Mouse (Mus musculus): ENCODE measurements around the gene Fam234b. TPM values are rescaled to one million over a fixed set of nuclear protein-coding genes. Genes with fewer than 3 reads are reported as not detected.

Fam234b gene
- polyA plus RNA-seq, 1 experiment = 87.5 TPM

GRCm38 (mm10) chr6:135183961-135184360 lies 13.8 kb upstream of the Fam234b start:
- DNase-seq (ENCODE audit: low read depth) = no peak
- TF ChIP-seq CTCF (IDR thresholded peaks at IDR 0.05; ENCODE audit: borderline replicate concordance, extremely low read depth, insufficient read depth, insufficient read length) (no peak), POLR2A (IDR thresholded peaks at IDR 0.05; ENCODE audit: borderline replicate concordance, extremely low read depth, insufficient read depth, insufficient read length, poor library complexity, severe bottlenecking) (no peak)

GRCm38 (mm10) chr6:135187076-135187917 lies 10.5 kb upstream of the Fam234b start:
- TF ChIP-seq POLR2A (IDR thresholded peaks at IDR 0.05; ENCODE audit: borderline replicate concordance, extremely low read depth, insufficient read depth, insufficient read length, poor library complexity, severe bottlenecking) (no peak), CTCF (IDR thresholded peaks at IDR 0.05; ENCODE audit: borderline replicate concordance, extremely low read depth, insufficient read depth, insufficient read length) (no peak)
- DNase-seq (ENCODE audit: low read depth) = no peak

GRCm38 (mm10) chr6:135188629-135189028 lies 9.1 kb upstream of the Fam234b start:
- DNase-seq (ENCODE audit: low read depth) = no peak
- no peak for TF ChIP-seq CTCF (IDR thresholded peaks at IDR 0.05; ENCODE audit: borderline replicate concordance, extremely low read depth, insufficient read depth, insufficient read length)
- no peak for TF ChIP-seq POLR2A (IDR thresholded peaks at IDR 0.05; ENCODE audit: borderline replicate concordance, extremely low read depth, insufficient read depth, insufficient read length, poor library complexity, severe bottlenecking)

GRCm38 (mm10) chr6:135190122-135190521 lies 7.7 kb upstream of the Fam234b start:
- no peak for DNase-seq (ENCODE audit: low read depth)
- TF ChIP-seq CTCF (IDR thresholded peaks at IDR 0.05; ENCODE audit: borderline replicate concordance, extremely low read depth, insufficient read depth, insufficient read length) (no peak), POLR2A (IDR thresholded peaks at IDR 0.05; ENCODE audit: borderline replicate concordance, extremely low read depth, insufficient read depth, insufficient read length, poor library complexity, severe bottlenecking) (no peak)

GRCm38 (mm10) chr6:135191906-135192305 lies 5.9 kb upstream of the Fam234b start:
- DNase-seq (ENCODE audit: low read depth) = no peak
- no peak for TF ChIP-seq CTCF (IDR thresholded peaks at IDR 0.05; ENCODE audit: borderline replicate concordance, extremely low read depth, insufficient read depth, insufficient read length)
- TF ChIP-seq POLR2A (IDR thresholded peaks at IDR 0.05; ENCODE audit: borderline replicate concordance, extremely low read depth, insufficient read depth, insufficient read length, poor library complexity, severe bottlenecking) = no peak

- DNase-seq (ENCODE audit: low read depth) = no peak
- no peak for TF ChIP-seq POLR2A (IDR thresholded peaks at IDR 0.05; ENCODE audit: borderline replicate concordance, extremely low read depth, insufficient read depth, insufficient read length, poor library complexity, severe bottlenecking)
- no peak for TF ChIP-seq CTCF (IDR thresholded peaks at IDR 0.05; ENCODE audit: borderline replicate concordance, extremely low read depth, insufficient read depth, insufficient read length)
These were observed 4.8 kb upstream of the Fam234b start for GRCm38 (mm10) chr6:135192993-135193392.

- no peak for DNase-seq (ENCODE audit: low read depth)
- TF ChIP-seq CTCF (IDR thresholded peaks at IDR 0.05; ENCODE audit: borderline replicate concordance, extremely low read depth, insufficient read depth, insufficient read length) (no peak), POLR2A (IDR thresholded peaks at IDR 0.05; ENCODE audit: borderline replicate concordance, extremely low read depth, insufficient read depth, insufficient read length, poor library complexity, severe bottlenecking) (no peak)
These were observed 4.0 kb upstream of the Fam234b start for GRCm38 (mm10) chr6:135193733-135194132.

- DNase-seq (ENCODE audit: low read depth) = no peak
- TF ChIP-seq CTCF (IDR thresholded peaks at IDR 0.05; ENCODE audit: borderline replicate concordance, extremely low read depth, insufficient read depth, insufficient read length) = no peak
These were observed 2.9 kb upstream of the Fam234b start for GRCm38 (mm10) chr6:135194907-135195306.

GRCm38 (mm10) chr6:135196707-135197106 lies 1.1 kb upstream of the Fam234b start:
- TF ChIP-seq CTCF (IDR thresholded peaks at IDR 0.05; ENCODE audit: borderline replicate concordance, extremely low read depth, insufficient read depth, insufficient read length) = no peak
- TF ChIP-seq POLR2A (IDR thresholded peaks at IDR 0.05; ENCODE audit: borderline replicate concordance, extremely low read depth, insufficient read depth, insufficient read length, poor library complexity, severe bottlenecking) = no peak
- DNase-seq (ENCODE audit: low read depth) = no peak

GRCm38 (mm10) chr6:135197446-135197845 lies 331 bp upstream of the Fam234b start:
- TF ChIP-seq CTCF (IDR thresholded peaks at IDR 0.05; ENCODE audit: borderline replicate concordance, extremely low read depth, insufficient read depth, insufficient read length) (no peak), POLR2A (IDR thresholded peaks at IDR 0.05; ENCODE audit: borderline replicate concordance, extremely low read depth, insufficient read depth, insufficient read length, poor library complexity, severe bottlenecking) (no peak)
- DNase-seq (ENCODE audit: low read depth) = no peak

GRCm38 (mm10) chr6:135198726-135199125 lies 949 bp downstream of the Fam234b start:
- TF ChIP-seq POLR2A (IDR thresholded peaks at IDR 0.05; ENCODE audit: borderline replicate concordance, extremely low read depth, insufficient read depth, insufficient read length, poor library complexity, severe bottlenecking) (no peak), CTCF (IDR thresholded peaks at IDR 0.05; ENCODE audit: borderline replicate concordance, extremely low read depth, insufficient read depth, insufficient read length) (no peak)
- DNase-seq (ENCODE audit: low read depth) = no peak
